Mouse (Mus musculus): ENCODE measurements at regions not wholly inside any gene's neighbourhood (a gene's known extent, or its start where the extent isn't known, plus 50 kb on each side); places are given as distances from the start of the nearest gene placed in this dataset.
"Not testable (repeated sequence)": the region's sequence is repeated elsewhere in the genome, so short reads cannot be mapped to it uniquely, and the experiment has no call there.

DNA sequence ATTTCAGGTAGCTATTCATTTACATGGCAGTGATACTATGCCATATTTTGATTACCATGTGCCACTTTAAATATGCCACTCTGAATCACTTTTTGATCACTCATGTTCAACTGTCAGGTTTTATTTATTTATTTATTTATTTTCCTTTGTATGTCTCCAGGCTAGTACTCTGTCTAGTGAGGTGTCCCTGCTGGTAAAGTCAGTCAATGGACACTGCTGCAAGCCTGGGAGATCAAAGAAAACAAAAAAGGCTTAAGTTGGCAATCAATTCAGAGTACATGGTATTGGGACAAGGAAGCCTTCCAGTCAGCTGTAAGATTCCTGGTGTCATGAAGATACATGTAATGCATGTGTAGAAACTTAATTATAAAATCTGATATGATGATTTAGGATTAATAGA lies 473.5 kb upstream of the Pcdh9 start:
- DNase-seq (ENCODE audit: low read depth, low spot score) = no peak

DNA sequence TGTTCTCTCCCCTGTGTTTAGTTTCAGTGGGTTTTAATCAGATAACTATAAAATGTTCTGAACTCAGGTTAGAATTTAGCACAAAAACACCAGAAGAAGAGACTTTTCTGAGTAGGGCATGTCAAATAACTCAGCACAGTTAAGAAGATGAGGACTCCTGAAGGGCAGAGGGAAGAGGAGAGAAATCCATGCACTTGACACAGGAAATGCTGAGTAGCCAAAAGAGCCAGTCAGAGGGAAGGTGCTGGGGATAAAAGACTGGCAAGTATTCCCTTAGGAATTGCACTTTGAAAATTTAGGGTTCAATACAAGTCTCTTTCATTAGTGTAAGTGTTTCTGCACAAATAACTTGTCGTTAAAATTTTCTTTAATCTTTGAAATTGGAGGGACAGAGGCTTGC lies 472.4 kb upstream of the Pcdh9 start:
- peak; percentile 1 for DNase-seq (ENCODE audit: low read depth, low spot score)

DNA sequence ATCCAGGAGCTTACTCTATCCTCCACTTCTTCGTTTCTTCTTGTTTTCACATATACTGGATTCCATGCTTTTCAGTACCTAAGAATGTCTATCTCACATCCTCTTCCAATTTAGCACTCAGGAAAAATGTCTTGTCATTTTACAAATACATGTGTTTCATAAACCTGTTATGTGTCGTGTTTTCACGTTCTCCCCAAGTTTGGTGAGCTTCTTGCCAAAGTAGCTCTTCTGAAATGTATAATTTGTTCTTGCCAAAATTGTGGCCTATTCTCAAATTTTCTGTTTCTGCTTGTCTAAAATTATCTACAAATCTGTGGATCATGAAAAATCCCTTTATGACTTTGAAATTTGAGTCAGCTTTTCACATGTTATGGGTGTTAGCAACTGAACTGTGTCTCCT lies 450.1 kb upstream of the Pcdh9 start:
- DNase-seq (ENCODE audit: low read depth, low spot score) = no peak

DNA sequence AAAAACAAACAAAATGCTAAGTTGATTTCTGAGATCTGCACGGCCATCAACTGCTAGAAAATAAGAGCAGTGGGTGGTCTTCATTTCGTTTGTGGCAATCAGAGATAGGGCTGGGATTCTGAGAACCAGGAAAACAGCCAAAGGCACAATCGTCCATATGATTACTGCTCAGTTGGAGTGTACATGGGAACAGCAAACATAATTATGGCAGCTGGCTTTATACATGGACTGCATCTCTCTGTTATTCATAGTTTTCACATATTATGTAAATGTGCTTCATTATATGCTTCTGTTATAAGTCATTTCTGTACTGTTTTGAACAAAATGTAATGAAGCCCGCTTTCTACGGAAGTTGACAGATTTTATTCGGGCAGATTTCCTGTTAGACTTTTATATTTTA lies 418.8 kb upstream of the Pcdh9 start:
- no peak for DNase-seq (ENCODE audit: low read depth, low spot score)

DNA sequence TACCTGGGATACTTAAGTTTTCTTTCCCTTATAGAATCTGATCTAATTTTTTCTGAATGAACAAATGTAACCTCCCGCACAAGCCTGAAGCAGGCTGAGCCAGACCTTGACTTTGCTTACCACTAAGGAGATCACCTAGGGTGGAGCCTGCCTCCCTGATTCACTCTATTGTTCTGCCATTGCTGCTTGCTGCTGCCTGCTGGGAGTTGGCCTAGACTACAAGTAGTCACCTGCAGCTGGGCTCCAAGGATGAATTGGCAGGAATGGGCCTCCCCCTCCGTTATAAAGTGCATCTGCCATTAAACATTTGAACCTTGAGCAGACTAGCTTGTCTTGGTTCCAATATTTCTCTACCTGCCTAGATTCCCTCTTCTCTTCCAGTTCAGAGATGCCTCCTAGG lies 415.1 kb upstream of the Pcdh9 start:
- DNase-seq (ENCODE audit: low read depth, low spot score) = not testable (repeated sequence)

DNA sequence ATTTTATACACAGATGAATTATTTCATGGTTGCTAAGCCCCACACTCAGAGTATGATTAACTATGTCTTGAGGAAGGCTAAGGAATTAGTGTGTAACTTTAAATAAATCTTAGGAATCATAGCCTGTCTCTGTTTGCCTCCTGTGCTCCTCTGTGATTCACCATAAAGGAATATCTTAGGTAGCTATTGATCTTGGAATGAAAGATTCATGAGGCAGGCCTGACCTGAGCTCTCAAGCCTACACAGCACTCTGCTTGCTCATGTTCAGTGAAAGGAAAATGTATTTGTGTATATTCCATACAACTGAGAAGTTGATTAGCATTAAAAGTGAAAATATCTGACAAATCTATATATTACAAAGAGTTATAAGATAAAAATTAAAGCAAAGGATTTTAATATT lies 403.8 kb upstream of the Pcdh9 start:
- DNase-seq (ENCODE audit: low read depth, low spot score) = peak; percentile 1
